Mouse (Mus musculus) cerebellum, adult 9-11 months (tissue): ENCODE results near the gene Hmg20b.

Experiments
- DNase-seq: peaks from one replicate; pipeline ENCODE4 v3.0.0; 2022

Gene Hmg20b

GRCm38 (mm10) chr10:81349961-81350350, 324 bp downstream of the Hmg20b start:
- DNase-seq: no peak

- no peak for DNase-seq
Measured at GRCm38 (mm10) chr10:81349146-81349545, 1.1 kb downstream of the Hmg20b start.

GRCm38 (mm10) chr10:81346453-81347067, 3.7 kb downstream of the Hmg20b start:
- peak; percentile 46 for DNase-seq

GRCm38 (mm10) chr10:81345162-81345534, 5.1 kb downstream of the Hmg20b start:
- DNase-seq: peak; percentile 35

- peak; percentile 36 for DNase-seq
Measured at GRCm38 (mm10) chr10:81344421-81345161, 5.7 kb downstream of the Hmg20b start.

- DNase-seq: no peak
Measured at GRCm38 (mm10) chr10:81342686-81343505, 7.4 kb downstream of the Hmg20b start, which contains the start of gene Gipc3. Gene Gipc3 (minus strand): TSS chr10:81343266.

- peak; percentile 51 for DNase-seq
Measured at GRCm38 (mm10) chr10:81341333-81341949, 8.8 kb downstream of the Hmg20b start.

- DNase-seq: peak; percentile 40
Measured at GRCm38 (mm10) chr10:81340551-81341332, 9.5 kb downstream of the Hmg20b start.

GRCm38 (mm10) chr10:81336558-81336957, 13.7 kb downstream of the Hmg20b start:
- DNase-seq: no peak

GRCm38 (mm10) chr10:81335393-81336340, 14.6 kb downstream of the Hmg20b start:
- DNase-seq: no peak

- no peak for DNase-seq
Measured at GRCm38 (mm10) chr10:81334324-81334723, 16.0 kb downstream of the Hmg20b start.

- DNase-seq: no peak
Measured at GRCm38 (mm10) chr10:81332277-81332676, 18.0 kb downstream of the Hmg20b start.

- no peak for DNase-seq
Measured at GRCm38 (mm10) chr10:81330007-81330406, 20.3 kb downstream of the Hmg20b start.

- DNase-seq: no peak
Measured at GRCm38 (mm10) chr10:81329194-81329975, 20.9 kb downstream of the Hmg20b start.

- no peak for DNase-seq
Measured at GRCm38 (mm10) chr10:81328386-81328785, 21.9 kb downstream of the Hmg20b start, which contains the start of gene Tbxa2r. Gene Tbxa2r (plus strand): TSS chr10:81328731.

- DNase-seq: no peak
Measured at GRCm38 (mm10) chr10:81327959-81328358, 22.3 kb downstream of the Hmg20b start.

- DNase-seq: no peak
Measured at GRCm38 (mm10) chr10:81326858-81327257, 23.4 kb downstream of the Hmg20b start.

GRCm38 (mm10) chr10:81325781-81326180, 24.5 kb downstream of the Hmg20b start:
- DNase-seq: no peak

GRCm38 (mm10) chr10:81325176-81325575, 25.1 kb downstream of the Hmg20b start:
- no peak for DNase-seq
